Mouse (Mus musculus): ENCODE data around the gene Hist1h2bm.
"Not testable (repeated sequence)": the region's sequence is repeated elsewhere in the genome, so short reads cannot be mapped to it uniquely, and the experiment has no call there.

Hist1h2bm gene

DNA sequence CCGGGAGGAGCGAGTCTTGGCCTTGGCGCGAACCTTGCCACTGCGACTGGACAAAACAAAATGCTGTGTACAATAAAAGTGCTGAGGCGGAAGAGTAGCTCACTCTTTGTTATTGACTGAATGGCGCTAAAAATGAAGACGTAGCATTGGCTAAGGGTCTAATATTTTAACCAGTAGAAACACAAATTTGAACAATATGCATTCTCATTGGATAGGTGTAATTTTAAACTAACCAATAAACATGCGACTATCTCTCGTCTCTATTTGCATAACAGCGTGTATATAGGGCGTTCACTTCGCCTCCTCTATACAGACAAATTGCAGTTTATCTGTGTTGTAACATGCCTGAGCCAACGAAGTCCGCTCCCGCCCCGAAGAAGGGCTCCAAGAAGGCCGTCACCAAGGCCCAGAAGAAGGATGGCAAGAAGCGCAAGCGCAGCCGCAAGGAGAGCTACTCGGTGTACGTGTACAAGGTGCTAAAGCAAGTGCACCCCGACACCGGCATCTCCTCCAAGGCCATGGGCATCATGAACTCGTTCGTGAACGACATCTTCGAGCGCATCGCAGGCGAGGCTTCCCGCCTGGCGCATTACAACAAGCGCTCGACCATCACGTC is at the start of gene Hist1h2bm:
Gene Hist1h2bm (plus strand): TSS at position 288 of the 616 bp plus-strand sequence.
- DNase-seq: peak; percentile 62 to 74

DNA sequence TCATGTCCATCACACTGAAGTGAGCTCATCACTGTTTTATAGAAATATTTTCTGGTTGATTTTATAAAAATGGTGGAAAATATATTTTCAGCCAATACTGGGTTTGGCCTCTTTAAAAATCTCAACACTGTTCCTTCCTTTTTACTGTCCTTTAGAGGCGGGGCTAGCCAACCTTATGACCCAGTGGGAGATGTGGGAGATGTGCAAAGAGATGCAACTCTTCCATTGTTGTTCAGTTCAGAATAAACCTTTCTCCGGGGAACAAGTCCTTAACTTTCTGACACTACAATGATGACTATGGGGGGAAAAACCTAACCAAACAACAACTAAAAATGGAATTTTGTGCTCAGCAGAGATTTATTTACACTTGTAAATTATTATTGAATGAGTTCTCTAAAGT is 44.5 kb upstream of the Hist1h2bm start, which contains the start of gene Olfr1360:
Gene Olfr1360 (minus strand): TSS at position 101 of the 400 bp plus-strand sequence.
- no peak for DNase-seq

GRCm38 (mm10) chr13:21697811-21698210 is 24.0 kb upstream of the Hist1h2bm start, which contains the start of gene Olfr1359:
TSS of gene Olfr1359 (plus strand) at chr13:21698111.
- no peak for DNase-seq

DNA sequence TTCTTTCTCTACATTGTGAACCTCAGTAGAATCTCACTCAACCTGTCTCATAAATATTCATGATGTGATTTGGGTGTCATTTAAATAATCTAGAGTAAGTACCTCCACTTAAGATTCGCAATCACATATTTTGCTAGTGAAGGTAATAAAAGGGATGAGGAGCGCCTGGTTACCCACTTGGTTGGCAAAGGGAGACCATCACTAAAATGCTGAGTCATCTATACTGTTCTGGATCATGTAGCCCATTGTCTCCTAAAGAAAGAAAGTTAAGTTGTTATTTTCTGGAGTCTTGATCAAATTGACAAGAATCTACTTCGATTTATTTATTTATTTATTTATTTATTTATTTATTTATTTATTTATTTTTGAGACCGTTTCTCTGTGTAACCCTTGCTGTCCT is 15.2 kb upstream of the Hist1h2bm start:
- DNase-seq: no peak

GRCm38 (mm10) chr13:21710031-21710711 is 11.7 kb upstream of the Hist1h2bm start:
- peak; percentile 87 to 92 for DNase-seq

GRCm38 (mm10) chr13:21710821-21711525 is 10.9 kb upstream of the Hist1h2bm start:
- DNase-seq: peak; percentile 55 to 81

- no peak for DNase-seq
Observed at GRCm38 (mm10) chr13:21711698-21712097, 10.1 kb upstream of the Hist1h2bm start.

DNA sequence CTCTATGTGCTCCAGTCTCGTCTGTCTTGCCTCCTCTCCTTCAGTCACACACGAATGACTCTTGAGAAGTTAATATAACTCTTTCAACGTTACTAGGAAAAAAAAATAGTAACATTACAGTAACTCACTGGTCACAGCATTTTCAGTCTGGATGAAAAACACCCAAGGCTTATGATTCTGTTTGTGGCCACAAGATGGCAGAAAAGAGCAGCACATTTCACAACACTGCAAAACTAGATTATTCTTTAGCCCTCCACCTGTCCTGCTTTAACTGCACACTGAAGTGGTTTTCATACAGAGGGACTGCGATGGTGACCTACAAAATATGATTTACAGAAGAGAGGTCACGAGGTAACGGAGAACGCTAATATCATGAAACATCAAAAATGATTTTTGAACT is 7.1 kb upstream of the Hist1h2bm start:
- DNase-seq: peak in 1 of 2 experiments; percentile 79

- DNase-seq: no peak
Observed at GRCm38 (mm10) chr13:21715131-21715863, 6.5 kb upstream of the Hist1h2bm start.

DNA sequence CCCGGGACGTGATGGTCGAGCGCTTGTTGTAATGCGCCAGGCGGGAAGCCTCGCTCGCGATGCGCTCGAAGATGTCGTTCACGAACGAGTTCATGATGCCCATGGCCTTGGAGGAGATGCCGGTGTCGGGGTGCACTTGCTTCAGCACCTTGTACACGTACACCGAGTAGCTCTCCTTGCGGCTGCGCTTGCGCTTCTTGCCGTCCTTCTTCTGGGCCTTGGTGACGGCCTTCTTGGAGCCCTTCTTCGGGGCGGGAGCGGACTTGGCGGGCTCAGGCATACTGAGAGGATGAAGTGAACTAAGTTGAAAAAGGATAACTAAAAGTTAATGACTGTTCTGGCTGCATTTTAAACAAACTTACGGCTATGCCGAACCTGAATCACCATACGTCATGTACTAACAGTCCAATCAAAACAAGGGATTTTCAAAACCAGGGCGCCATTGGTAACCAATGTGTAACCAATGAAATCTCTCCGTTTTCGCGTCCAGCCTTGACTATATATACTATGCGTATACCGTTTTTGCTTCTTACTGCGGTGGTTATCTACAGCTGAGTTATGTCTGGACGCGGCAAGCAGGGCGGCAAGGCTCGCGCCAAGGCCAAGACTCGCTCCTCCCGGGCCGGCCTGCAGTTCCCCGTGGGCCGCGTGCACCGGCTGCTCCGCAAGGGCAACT is 5.8 kb upstream of the Hist1h2bm start, which contains the start of the genes Hist1h2bl and Hist1h2ai:
Gene Hist1h2bl (minus strand): TSS at position 280 of the 676 bp plus-strand sequence.
Gene Hist1h2ai (plus strand): TSS at position 559 of the 676 bp plus-strand sequence.
- peak; percentile 82 to 85 for DNase-seq

GRCm38 (mm10) chr13:21716540-21717391 is 5.1 kb upstream of the Hist1h2bm start:
- peak in 1 of 2 experiments; percentile 24 for DNase-seq

- peak; percentile 81 to 90 for DNase-seq
Observed at GRCm38 (mm10) chr13:21717397-21718357, 4.2 kb upstream of the Hist1h2bm start, which contains the start of gene Hist1h3h. TSS of gene Hist1h3h (plus strand) at chr13:21717659.

DNA sequence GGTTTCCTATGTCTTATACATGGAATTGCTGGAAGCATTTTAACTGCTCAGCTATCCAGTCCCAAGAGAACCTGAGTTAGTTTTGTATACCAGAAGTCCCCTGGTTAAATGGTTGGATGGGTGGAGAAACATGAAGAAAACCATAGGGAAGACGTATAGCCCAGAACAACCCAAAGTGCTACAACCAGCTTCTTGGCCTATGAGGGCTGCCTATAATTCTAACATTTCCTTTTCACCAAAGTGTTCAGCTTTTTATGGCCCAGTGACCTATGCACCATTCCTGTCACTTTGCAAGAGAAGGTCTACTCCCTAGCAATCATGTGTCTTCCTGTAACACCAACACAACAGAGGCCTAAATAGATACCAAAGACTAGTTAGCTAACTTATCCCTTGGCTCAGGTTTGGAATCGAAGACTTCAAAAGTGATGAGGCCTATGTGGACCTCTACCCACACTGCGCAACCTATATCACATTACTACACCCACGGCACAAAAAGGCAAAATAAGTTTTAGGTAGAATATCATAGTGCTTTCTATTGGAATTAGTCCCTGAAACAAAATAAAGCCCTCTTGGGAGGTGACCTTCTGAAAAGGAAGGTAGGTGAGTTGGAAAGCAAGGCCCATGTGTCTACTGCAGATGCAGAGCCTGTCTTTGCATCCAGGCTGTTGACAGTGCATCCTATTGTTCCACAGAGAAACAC is 3.3 kb upstream of the Hist1h2bm start:
- no peak for DNase-seq

DNA sequence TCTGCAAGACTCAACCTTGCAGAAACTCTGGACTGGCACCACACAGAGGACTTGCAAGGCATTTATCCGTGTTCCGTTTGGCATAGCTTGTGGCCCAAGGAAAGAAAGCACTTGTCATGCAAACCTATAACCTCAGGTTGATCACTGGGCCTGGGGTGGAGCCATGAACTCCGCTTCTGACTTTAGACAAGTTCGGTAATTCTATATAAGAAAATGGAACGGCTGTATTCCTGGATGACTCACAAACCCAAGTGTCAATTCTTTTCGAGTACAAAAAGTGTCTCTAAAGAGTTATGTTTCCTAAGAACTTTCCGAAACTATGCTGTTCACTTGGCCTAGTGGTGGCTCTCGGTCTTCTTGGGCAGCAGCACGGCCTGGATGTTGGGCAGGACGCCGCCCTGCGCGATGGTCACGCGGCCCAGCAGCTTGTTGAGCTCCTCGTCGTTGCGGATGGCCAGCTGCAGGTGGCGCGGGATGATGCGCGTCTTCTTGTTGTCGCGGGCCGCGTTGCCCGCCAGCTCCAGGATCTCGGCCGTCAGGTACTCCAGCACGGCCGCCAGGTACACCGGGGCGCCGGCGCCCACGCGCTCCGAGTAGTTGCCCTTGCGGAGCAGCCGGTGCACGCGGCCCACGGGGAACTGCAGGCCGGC is 612 bp upstream of the Hist1h2bm start:
- DNase-seq: not testable (repeated sequence)

- DNase-seq: no peak
Observed at GRCm38 (mm10) chr13:21722373-21722925, 605 bp downstream of the Hist1h2bm start.

DNA sequence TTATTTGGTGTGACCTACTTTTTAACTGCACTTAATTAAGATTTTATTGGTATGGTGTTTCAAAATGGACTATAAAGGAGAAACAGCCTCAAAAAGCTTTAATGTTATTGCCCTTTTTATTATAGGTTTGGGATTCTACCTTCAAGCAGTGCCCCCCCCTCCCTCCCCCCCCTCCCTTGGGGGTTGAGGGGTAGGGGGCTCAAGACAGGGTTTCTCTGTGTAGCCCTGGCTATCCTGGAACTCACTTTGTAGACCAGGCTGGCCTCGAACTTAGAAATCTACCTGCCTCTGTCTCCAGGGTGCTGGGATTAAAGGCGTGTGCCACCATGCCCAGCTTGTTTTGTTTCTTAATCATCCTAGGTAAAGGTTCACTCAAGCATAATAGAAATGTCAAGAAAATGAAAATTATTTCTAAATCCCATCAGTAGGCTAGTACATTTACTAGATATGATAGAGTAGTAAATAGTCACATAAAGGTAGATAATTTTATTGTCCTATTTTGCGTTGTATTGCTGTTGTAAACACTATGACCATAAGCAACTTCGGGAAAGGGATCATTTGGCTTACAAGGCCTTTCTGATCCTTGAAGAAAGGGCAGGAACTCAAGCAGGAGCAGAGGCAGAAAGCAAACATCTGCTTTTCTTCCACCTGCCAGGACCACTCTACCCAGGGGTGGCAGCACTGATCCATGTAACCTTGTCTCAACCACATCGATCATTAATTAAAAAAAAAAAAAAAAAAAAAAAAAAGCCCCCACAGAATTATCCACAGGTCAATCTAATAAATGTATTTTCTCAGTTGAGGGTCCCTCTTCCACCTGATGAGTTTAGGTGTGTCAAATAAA is 1.4 kb downstream of the Hist1h2bm start:
- no peak for DNase-seq

DNA sequence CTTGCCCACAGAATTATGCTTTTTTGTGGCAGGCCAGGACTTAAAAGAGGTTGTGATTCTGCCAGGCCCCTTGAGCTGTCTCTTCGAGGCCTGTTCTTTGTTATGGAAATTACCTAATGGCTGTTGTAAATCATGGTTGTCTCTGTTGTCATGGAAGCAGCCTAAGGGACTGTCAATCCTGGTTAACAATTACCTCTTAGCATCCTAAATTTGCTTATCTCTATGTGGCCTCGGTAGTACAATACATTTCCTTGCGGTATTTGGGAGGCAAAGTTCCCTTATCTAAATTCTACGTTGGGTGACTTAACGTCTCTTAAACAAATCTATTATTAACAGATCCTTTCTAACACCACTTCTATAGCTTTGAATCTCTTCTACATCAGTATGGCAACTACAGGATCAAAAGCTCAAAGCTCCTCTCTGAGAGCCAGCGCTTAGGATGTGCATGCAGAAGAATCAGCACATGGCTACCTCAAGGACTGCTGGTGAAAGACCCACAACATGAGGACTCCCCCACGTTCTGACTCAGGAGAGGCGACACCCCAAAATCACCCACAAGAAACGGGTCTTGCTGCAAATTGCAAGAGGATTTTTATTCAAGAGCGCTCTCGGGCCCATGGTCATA is 6.2 kb downstream of the Hist1h2bm start:
- DNase-seq: no peak

All from lung, postnatal 4 days (tissue).